Mouse (Mus musculus): ENCODE results near the gene Cyb561.

Gene Cyb561

GRCm38 (mm10) chr11:105920098-105920785 is 32.9 kb downstream of the Cyb561 start:
- no peak for DNase-seq

- DNase-seq = no peak
Observed at GRCm38 (mm10) chr11:105913580-105913979, 39.6 kb downstream of the Cyb561 start.

GRCm38 (mm10) chr11:105911592-105912375 is 41.4 kb downstream of the Cyb561 start:
- peak; percentile 89 for DNase-seq

- no peak for DNase-seq
Observed at GRCm38 (mm10) chr11:105911149-105911548, 42.0 kb downstream of the Cyb561 start.

- no peak for DNase-seq
Observed at GRCm38 (mm10) chr11:105909617-105910016, 43.5 kb downstream of the Cyb561 start.

- DNase-seq = no peak
Observed at GRCm38 (mm10) chr11:105908926-105909325, 44.2 kb downstream of the Cyb561 start.

- DNase-seq = no peak
Observed at GRCm38 (mm10) chr11:105907381-105907780, 45.8 kb downstream of the Cyb561 start.

- DNase-seq = peak; percentile 41
Observed at GRCm38 (mm10) chr11:105905529-105906213, 47.5 kb downstream of the Cyb561 start.

GRCm38 (mm10) chr11:105902956-105903355 is 50.2 kb downstream of the Cyb561 start:
- DNase-seq = peak; percentile 49

- no peak for DNase-seq
Observed at GRCm38 (mm10) chr11:105901501-105901900, 51.6 kb downstream of the Cyb561 start.

GRCm38 (mm10) chr11:105899151-105899550 is 54.0 kb downstream of the Cyb561 start:
- DNase-seq = no peak

GRCm38 (mm10) chr11:105887281-105887680 is 65.9 kb downstream of the Cyb561 start:
- DNase-seq = no peak

- no peak for DNase-seq
Observed at GRCm38 (mm10) chr11:105885558-105885957, 67.6 kb downstream of the Cyb561 start.

Measured in lung, postnatal 14 days (tissue).